Mouse (Mus musculus) inflammation-experienced regulatory T-cells (primary cell): Measurements from ENCODE around the gene Rabep2. TPM values are rescaled to one million over a fixed set of nuclear protein-coding genes. Genes with fewer than 3 reads are reported as not detected.

Experiments used
- polyA plus RNA-seq, 2 experiments: library from polyadenylated mRNA; unstranded; fragments of 100-300 nt; shearing (Covaris generic); gene quantifications; one replicate each; pipeline ENCODE4 v1.2.1; 2017

Rabep2 gene
- polyA plus RNA-seq, result 10 to 100 TPM; 59.6 to 64.4 TPM

DNA sequence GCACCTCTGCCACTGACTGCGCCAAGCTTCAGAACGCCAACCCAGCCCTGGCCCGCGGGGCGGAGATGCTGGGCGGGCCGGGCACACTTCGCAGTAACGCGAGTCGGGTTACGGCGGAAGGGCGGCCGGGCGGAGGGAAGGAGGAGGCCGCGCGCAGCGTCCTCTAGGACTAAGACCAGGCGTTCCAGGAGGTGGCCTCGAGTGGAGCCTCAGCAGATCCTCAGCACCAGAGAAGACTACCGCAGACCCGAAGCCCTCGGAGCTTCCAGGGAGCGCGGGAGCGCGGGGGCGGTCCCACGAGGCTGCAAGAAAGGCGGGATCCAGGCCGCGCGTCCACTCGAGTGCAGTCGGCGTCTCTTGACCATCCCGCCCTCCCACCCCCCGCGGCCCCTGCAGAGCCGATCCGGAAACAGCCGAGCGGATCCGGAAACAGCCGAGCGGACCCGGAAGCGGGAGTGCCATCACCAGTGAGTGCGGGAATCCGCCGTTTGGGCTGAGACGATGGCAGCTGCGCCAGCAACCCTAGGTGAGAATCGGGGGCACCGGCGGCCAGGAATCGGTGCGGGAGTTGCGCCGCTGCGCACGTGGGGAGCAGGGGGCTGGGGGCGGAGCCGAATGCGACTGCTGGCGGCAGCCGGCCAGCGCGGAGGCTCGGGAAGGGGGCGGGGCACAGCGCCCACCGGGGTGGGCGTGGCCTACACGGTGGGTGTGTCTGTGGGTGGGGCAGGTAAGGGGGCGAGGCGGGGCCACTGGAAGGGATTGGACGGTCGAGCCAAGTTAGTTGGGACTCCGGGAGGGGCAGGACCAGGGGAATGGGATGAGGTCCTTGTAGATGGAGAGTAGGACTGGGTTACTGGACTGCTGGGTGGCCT, at the start of gene Rabep2:
Gene Rabep2, plus strand, starts transcription at position 129 of the 872 bp plus-strand sequence.

DNA sequence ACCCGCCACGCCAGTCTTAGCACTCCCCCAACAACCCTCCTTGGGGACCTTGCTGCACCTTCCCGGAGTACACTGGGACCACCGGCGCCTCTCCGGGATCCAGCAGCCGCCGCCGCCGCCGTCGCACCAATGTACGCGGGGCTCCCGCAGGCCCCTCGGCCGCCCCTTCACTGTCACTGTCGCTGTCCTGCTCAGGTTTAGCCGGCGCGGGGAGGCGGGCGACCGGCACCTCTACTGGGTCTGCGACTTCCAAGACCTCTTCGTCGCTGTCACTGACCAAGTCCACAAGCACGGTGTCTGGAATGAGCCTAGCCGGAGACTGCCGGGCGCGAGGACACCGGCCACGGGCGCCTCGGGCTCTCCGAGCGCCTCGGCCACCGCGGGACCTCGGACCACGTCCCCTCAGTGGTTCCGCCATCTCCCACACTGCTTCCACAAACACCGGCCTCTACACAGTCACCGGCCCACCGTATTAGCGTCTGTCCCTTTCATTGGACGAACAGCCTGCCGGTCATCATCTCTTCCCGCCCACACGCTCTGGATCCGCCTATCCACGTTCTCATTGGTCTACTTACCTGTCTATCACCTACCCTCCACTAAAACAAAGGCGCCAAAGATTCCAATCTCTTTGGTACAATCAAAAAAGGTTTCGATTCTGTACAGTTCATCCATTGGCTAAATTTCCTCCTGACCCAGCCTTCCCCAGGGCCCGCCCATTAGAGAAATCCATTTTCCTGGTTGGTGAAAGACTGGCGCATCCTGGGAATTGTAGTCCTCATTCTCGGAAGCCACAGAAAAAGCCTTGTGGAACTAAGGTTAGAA, 32.0 kb upstream of the Rabep2 start, which contains the start of gene Nfatc2ip:
Gene Nfatc2ip, minus strand, starts transcription at position 440 of the 822 bp plus-strand sequence.

DNA sequence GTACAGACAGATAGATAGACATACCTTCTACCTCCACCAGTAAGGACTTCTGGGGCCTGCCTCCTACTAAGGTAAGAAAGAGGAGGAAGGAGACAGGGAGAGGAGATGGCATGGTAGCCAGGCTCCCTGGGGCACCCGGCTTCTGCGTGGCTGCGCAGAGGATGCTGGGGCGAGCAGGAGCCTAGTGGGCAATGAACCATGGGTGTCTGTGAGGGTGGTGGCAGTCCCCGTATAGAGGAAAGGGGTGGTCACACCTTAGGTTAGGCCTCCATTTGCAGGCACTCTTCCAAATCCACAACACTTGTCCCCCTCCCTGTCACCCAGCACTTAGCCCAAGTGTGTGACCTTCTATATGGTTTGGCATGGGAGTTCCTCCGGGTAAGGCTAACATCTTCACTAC, 13.8 kb upstream of the Rabep2 start, which contains the start of gene Cd19:
Gene Cd19, minus strand, starts transcription at position 165 of the 400 bp plus-strand sequence.

DNA sequence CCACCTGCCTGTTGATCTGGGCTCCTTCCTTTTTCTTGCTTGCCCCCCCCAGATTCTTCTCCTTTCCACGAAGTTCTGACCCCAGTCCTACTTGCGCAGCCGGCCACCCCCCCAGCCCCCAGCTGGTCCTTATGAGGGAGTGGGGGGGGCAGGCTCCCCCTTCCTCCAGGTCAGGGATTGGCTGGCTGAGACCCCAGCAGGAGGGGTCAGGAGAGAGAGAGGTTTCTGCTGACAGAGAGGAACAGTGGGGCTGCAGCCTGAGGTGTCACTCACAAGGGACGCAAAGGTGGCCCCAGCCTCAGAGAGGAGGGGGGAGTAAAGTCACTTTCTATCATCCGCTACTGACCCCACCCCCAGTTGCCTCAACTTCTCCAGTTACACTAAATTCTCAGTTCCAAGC, 34.4 kb downstream of the Rabep2 start, which contains the start of gene Atp2a1:
Gene Atp2a1, minus strand, starts transcription at position 105 of the 400 bp plus-strand sequence.

DNA sequence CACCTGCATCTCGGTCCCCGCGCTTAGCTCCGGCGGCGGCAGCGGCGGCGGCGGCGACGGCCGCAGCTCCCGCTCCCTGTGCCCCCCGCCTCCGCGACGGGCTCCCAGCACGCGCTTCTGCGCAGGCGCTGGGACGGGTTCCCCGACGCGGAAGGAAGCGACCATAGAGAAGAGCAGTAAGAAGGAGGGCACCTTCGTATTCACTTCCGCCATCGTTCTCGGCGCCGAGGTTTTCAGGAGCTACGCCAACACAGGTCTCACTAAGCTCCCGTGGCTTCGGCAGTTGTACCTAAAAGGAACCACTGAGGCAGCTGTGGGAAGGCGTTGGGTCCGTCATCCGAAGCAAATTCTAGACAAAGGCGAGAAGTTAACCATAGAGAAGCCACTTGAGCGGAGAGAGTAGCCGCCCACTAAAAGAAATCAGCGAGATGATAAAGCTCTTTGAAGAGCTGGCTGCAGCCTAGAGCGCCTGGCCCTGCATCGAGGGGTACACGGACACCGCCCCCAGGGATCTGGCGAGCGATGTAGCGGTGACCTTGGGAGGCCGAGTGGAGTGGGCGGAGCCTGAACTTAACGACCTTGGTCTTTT, 46.5 kb downstream of the Rabep2 start, which contains the start of gene Sh2b1:
Gene Sh2b1, minus strand, starts transcription at position 432 of the 589 bp plus-strand sequence.

DNA sequence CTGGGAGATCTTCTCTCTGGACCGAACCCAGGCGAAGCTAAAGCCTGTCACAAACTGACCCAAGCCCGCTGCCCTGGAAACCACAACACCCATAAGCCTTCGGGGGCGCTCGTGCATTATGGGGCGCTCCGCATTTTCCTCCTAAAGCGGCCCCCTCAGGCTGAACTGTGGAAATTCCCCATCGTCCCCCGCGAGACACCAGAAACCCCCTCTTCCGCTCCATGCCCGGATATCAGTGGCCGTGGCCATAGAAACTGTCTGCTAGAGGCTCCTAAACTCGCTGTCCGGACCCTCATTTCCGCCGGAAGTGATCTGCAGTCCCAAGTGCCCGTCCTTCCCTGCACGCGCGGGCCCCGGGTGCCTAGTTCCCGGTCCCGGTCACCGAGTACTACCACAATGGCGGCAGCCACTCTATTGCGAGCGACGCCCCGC, 58.5 kb downstream of the Rabep2 start, which contains the start of gene Tufm:
Gene Tufm, plus strand, starts transcription at position 310 of the 432 bp plus-strand sequence.

Other genes starting within 250 kb of the Rabep2 start
- gene Xpo6, start 228.3 kb upstream of the Rabep2 start, polyA plus RNA-seq, result 100 to 1,000 TPM; 167 to 187 TPM
- gene Sbk1, start 156.1 kb upstream of the Rabep2 start, polyA plus RNA-seq, result 10 to 100 TPM; 36.9 to 49.1 TPM
- gene Lat, start 59.2 kb upstream of the Rabep2 start, polyA plus RNA-seq, result 100 to 1,000 TPM; 795 to 824 TPM
- gene Spns1, start 51.3 kb upstream of the Rabep2 start, polyA plus RNA-seq, result 10 to 100 TPM; 53.8 to 65.9 TPM
- gene Nfatc2ip, start 32.0 kb upstream of the Rabep2 start, polyA plus RNA-seq, result 1 to 10 TPM; 4.3 to 5.5 TPM
- 10 to 100 TPM in 1 of 2 experiments, 1 to 10 TPM in 1; 5.3 to 17.9 TPM for gene Cd19, start 13.9 kb upstream of the Rabep2 start, polyA plus RNA-seq
- gene Atp2a1, start 34.3 kb downstream of the Rabep2 start, polyA plus RNA-seq, result 1 to 10 TPM in 1 of 2 experiments, under 1 TPM in 1; 0.66 to 1.6 TPM
- 10 to 100 TPM; 47.9 to 49.6 TPM for gene Sh2b1, start 46.7 kb downstream of the Rabep2 start, polyA plus RNA-seq
- 100 to 1,000 TPM; 101 to 104 TPM for gene Tufm, start 58.6 kb downstream of the Rabep2 start, polyA plus RNA-seq
- 100 to 1,000 TPM; 103 TPM for gene Atxn2l, start 74.7 kb downstream of the Rabep2 start, polyA plus RNA-seq
- gene Eif3c, start 137.7 kb downstream of the Rabep2 start, polyA plus RNA-seq, result 100 to 1,000 TPM; 157 to 175 TPM
- gene Apobr, start 156.2 kb downstream of the Rabep2 start, polyA plus RNA-seq, result 1 to 10 TPM; 3.1 to 5.4 TPM
- gene Cln3, start 157.1 kb downstream of the Rabep2 start, polyA plus RNA-seq, result 100 to 1,000 TPM in 1 of 2 experiments, 10 to 100 TPM in 1; 81.6 to 107 TPM
- under 1 TPM in 1 of 2 experiments, not detected in 1; 0.42 TPM for gene Il27, start 166.2 kb downstream of the Rabep2 start, polyA plus RNA-seq
- 10 to 100 TPM in 1 of 2 experiments, 1 to 10 TPM in 1; 6.0 to 12.8 TPM for gene Nupr1, start 202.1 kb downstream of the Rabep2 start, polyA plus RNA-seq
- gene Sgf29, start 220.6 kb downstream of the Rabep2 start, polyA plus RNA-seq, result 100 to 1,000 TPM; 114 to 118 TPM
- gene Sult1a1, start 247.7 kb downstream of the Rabep2 start, polyA plus RNA-seq, result under 1 TPM; 0.20 to 0.48 TPM